Mouse (Mus musculus) large intestine, adult 2 months (tissue): ENCODE data around the gene Cyp2s1. TPM values are rescaled to one million over a fixed set of nuclear protein-coding genes. Genes with fewer than 3 reads are reported as not detected.
A peak's percentile ranks its signal among the peaks of the same experiment; 100 is the strongest.

Source experiments
- DNase-seq: peaks from one replicate; pipeline ENCODE4 v3.0.0-alpha.2; 2012; ENCODE audit warnings: low read depth, low spot score
- WGBS: fragments of 180-500 bp; shearing (Covaris S2); methylation state at CpG from one replicate; pipeline ENCODE4 v1.1.7; 2018; 5-methylcytosine and 5-hydroxymethylcytosine counted together
- polyA plus RNA-seq: library from polyadenylated mRNA; depleted of rRNA; stranded (reverse); fragments of >200 nt; gene quantifications from 2 replicates; pipeline ENCODE4 v1.2.3, GENCODE M21; 2012

Cyp2s1 gene
- polyA plus RNA-seq, 1 experiment = 49.2 TPM

DNA sequence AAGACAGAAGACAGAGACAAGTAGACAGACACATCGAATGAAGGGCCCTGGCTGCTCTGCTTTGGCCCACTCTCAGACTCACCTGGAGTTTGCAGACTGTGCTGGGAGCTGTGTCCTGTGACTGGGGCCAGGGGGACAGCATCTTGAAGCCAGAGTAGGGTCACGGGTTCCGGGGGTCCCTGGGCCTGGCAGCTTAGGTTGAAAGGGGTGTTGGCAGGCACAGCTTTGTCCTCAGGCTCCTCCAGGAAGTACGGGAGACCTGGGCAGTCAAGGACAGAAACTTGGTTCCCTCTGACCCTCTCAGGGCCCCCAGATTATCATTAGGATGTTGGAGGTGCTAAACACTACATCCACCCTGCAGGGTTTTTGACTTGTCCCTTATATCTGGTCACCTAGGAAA is 31.0 kb downstream of the Cyp2s1 start:
- DNase-seq = no peak
- 70% methylated on average over 4 of the region's 4 CpGs for WGBS

DNA sequence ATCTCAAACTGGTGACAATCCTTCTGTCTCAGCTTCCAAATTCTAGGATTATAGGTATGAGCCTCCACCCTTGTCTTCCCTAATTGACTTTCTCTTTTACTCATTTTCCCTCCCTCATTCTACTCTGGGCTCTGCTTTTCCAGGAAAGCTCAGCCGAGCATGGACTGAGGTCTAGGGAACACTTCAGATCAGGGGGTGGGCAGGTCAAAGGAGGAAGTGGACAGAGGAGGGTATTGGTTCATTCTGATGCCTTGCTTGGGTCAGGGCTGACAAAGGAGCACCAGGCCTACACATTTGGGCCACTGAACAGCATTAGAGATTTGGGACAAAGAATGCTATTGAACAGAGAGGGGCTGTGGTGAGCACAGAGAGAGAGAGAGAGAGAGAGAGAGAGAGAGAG is 31.9 kb downstream of the Cyp2s1 start:
- no peak for DNase-seq
- 49% methylated on average over 1 of the region's 1 CpGs for WGBS

DNA sequence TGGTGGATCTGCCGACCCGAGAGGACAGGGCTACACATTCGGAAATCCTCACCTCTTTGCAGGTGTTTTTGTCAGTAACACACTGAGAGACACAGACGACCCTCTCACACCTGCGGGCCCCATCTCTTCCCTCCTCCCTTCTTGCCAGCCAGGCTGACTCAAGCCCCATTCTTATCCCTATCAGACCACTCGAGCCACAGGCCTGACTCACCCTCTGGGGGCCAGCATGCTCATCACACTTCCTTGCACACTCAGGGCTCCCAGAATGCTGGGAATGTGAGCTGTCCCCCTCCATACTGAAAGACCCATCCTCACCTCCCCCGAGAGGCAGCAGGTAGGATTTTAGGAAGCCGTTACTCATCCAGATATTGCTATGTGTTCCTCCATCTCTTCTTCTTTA is 33.0 kb downstream of the Cyp2s1 start:
- DNase-seq = no peak
- whole genome bisulfite sequencing = 64% methylated on average over 8 of the region's 8 CpGs

DNA sequence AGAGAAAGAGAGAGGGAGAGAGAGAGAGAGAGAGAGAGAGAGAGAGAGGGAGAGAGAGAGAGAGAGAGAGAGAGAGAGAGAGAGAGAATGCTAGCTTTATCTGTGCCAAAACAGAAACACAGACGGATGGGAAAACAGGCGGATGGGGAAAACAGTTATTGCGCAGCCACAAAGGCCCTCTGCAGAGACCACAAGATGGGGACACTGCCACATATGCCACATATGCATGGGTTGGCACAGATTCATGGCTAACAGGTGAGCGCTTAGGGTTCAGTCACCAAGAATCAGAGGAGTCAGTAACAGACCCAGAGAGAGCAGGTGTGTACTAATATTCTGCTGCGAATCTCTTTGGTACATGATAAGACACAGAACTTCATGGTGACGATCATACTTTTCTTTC is 34.0 kb downstream of the Cyp2s1 start:
- DNase-seq = no peak
- WGBS = 62% methylated on average over 6 of the region's 6 CpGs

DNA sequence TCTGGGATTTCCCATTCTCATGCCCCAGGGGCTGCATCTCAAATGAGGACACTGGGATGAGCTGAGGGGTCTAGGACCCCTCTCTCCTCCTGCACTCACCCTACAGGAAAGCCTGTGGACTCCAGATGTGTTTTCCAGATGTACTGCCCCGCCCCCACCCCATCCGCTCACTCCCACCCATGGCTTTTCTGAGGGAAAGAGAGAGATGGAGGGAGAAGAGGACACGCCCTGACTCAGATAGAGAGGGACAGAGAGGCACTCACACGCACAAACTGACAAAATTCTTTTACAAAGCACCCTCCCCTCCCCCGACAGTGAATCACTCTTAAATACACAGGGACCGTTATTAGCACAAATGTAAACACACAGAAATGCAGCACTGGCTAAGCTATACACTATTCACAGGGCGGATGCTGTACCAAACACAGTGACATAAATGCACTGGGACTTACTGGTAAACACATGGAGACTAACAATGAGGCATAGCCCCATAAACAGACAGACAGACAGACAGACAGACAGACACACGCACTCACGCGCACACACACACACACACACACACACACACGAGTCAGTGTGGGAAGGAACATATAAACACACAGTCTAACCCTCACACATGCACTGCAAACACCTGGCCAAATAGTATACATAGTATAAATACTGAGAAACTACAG is 34.6 kb downstream of the Cyp2s1 start:
- DNase-seq = no peak
- WGBS = 23% methylated on average over 11 of the region's 11 CpGs

DNA sequence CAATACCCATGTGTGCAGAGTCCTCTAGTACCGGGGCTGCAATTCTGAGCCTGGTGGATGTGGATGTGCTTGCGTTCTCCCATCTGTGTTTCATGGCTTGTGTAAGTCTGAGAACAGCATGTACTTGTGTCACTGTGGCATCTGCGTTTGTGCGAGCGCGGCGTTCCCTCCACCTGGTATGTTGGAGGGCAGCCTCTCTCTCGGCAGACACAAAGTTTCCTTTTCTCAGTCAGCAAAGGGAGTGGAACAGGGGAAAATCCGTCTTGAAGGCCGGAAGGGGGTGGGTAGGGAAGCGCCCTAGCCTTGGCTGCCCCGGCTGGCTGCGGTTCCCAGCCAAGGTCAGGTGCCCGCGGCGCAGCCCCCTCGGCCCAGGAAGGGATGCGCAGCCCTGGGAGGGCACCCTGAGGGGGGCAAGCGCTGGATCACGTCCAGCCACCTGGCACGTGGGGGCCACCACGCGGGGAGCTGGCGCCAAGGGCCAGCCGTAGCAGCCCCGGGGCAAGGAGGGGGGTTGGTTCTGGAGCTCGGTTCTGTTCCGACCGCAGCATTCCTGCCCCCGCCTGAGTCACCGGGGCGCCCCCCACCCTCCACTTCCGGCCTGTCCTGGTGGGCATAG is 35.3 kb downstream of the Cyp2s1 start:
- DNase-seq = no peak
- WGBS = 9% methylated on average over 32 of the region's 33 CpGs

DNA sequence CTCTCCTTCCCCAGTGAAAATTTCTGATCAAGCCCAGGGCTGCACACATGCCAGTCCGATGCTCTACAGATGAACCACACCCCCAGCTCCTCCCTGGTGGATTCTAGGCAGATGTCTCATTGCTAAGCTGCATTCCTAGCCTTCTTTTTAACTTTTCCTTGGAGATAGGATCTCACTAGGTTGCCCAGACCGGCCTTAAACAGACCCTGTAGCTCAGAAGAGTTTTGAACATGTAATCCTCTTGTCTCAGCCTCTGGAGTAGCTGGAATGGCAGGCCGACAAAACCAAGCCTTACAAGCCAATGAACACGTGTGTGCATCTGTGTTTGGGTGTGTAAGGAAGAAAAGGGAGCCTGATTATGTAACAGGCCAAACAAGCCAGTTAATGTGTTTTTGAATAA is 36.0 kb downstream of the Cyp2s1 start:
- DNase-seq = no peak
- WGBS = 37% methylated on average over 4 of the region's 4 CpGs

DNA sequence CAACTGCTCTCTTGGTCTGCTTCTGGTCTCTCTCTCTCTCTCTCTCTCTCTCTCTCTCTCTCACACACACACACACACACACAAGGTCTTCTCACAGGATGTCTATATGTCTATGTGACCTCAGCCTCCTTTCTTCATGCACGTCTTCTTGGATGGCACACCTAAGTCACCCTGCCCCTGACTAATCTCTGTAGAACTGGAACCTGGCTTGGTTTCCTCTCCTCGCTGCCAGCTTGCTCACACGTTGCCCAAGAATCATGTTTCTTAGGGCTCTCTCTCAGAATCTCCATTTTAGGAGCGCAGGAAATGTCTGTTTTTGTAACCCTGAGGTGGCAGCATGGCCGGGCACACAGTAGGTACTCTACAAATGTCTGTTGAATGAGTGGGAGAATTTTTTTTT is 36.7 kb downstream of the Cyp2s1 start:
- DNase-seq = no peak
- 91% methylated on average over 5 of the region's 5 CpGs for WGBS

DNA sequence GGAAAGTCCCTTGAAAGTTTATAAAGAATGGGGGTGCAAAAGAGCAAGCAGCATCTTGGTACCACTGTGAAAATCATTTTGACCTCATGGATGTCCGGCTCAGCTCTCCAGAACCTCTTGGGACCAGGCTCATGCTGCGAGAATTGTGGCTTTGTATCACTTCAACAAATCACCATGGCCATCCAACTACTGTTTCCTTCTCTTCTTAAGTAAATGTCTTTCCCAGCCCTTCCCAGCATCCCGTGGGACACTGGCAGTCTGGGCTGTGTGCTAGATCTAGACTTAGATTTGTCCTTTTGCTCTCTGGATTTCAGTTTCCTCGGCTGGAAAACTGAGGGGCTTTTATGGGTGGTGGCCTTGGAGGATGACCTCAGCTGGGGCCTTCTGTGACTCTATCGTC is 48.5 kb downstream of the Cyp2s1 start:
- DNase-seq = no peak
- 84% methylated on average over 5 of the region's 5 CpGs for WGBS

DNA sequence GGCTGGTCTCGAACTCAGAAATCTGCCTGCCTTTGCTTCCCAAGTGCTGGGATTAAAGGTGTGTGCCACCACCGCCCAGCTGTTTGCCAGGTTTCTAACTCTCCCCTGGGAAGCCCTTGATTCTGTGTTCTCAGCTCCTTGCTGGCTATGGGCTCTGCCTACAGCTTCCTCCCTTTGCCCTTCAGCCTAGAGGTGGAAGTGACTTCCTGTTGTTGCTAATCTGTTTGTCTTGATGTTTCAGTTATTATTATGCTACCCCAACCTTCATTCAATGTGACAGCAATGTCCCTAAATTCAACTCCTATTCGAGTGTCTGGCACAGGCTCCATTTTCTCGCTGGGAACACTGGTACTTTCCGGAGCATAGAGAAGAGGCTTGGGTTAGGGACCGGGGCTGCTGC is 50.6 kb downstream of the Cyp2s1 start:
- WGBS = 81% methylated on average over 6 of the region's 6 CpGs
- DNase-seq = no peak

DNA sequence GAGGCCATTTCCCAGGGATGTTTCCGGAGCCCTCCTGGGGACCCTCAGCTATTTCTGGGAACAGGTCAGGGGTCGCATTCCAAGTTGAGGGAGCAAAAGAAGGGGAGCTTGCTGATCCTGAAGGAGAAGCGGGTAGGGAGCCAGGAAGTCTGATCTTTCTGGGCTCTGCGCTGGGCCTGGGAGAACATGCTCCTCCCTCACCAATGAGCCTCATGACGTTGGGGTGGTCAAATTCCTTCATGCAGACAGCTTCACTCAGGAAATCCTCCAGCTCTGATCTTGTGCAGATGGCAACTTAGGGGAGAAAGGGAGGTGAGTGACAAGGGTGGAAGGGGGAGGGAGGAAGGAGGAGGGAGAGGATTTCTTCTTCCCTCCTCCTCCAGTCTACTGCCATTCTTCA is 52.5 kb downstream of the Cyp2s1 start:
- DNase-seq = no peak

DNA sequence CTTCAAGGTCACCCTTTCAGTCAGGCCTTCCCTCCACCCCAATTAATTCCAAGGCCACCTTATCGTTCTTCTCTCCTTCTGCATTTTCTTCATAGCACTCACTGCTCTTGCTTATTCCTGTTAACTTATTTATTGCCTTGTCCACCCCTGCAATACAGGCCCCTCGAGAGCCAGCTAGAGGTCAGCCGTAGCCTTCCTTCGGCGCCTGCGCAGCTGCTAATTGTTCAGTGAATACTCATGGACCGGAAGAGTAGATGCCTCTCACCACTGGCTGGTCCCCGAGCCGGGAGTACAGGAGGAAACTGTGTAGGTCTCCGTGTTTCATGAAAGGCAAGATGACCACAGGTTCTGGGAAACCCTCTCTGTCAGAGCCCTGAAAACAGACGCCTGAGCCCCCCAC is 53.0 kb downstream of the Cyp2s1 start:
- 61% methylated on average over 11 of the region's 11 CpGs for WGBS
- no peak for DNase-seq

More for the DNA sequence above, 52.5 kb downstream of the Cyp2s1 start:
- WGBS = 77% methylated on average over 5 of the region's 5 CpGs

DNA sequence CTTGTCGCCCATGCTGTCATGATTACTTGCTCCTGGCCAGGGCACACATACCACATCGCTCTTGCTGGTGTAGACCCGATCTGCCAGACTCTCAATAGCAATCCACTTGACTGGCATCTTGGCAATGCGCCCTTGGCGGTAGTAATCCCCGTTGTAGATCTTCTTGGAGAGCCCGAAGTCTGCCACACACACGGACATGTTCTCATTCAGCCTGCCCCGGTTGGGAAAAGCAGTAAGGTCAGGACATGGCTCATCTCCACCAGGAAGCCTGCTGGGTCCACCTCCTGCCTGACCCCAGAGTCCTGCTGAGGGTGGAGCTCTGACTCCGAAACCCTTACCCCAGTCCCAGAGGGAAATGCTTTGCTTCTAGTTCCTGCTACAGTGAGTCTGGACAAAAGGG is 55.4 kb downstream of the Cyp2s1 start:
- no peak for DNase-seq
- 63% methylated on average over 10 of the region's 10 CpGs for WGBS

DNA sequence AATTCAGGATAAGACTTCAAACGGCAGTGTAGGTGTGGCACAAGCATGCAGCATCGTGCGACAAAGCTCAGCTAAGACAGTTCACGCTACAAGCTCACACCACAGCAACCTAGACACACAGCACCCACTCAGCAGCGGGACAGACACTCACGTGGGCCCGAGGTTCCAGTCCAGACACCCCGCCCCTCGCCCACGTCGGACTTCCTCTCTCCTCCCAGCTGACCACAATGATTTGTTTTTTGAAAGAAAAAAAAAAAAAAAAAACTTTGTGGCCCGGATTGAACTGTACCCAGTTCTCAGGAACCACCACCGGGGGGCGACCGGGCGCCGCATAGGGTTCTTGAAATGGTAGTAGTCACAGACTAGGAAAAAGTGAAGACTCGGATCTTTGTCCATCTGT is 60.7 kb downstream of the Cyp2s1 start:
- peak; percentile 62 for DNase-seq
- under 1% methylated on average over 18 of the region's 18 CpGs for WGBS

DNA sequence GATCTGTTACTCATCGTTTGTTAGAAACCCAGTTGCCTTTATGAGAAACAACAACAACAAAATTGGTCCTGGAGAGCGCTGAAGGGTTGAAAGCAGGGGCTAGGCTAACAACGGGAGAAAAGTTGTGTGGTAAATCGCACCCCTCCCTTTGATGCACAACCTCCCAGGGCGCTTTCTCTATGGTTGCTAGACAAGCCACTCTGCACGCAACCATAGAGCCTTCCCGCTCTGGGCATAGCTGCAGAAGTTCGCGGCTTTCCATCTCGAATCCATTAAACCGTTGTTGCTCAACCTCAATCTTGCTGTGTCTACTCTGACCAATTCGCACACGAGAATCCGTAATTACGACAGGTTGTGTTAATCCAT is 61.3 kb downstream of the Cyp2s1 start:
- DNase-seq = no peak

DNA sequence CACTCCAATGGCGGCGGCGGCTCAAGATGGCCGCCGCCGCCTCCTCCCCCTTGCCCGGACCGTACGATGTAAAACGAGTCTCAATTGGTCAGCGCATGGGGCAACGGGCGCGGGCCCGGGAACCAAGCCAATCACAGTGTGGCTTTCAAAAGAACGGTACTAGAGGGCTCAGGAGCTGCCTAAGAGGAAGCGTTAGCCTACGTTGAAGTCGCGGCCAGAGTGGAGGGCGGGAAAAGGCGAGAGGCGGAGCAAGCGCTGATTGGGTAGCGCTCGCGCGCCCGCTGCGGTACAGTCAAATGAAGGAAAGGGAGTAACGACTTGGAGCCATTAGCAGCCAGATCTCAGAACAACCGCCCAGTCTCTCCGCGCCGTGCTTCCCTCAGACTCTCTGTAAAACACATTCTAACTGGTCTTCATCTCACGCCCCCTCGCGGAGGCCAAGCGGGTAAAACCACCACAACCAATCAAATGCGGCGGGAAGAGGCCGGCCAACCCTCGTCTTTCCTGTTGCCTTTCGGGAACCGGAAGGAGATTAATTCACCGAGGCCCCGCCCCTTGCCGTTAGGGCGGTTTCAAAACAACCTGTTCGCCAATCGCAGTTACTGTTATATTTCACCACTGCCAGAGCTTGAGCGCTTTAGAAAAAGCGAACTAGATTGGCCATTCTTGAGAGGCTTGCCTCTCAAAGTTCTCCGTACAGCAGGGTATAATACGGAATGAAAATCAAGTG is 61.8 kb downstream of the Cyp2s1 start, which contains the start of gene Hnrnpul1:
TSS of gene Hnrnpul1 (minus strand) at position 20 of the 730 bp plus-strand sequence.
- DNase-seq = peak; percentile 97
- under 1% methylated on average over 55 of the region's 55 CpGs for WGBS

More for the DNA sequence above, 61.3 kb downstream of the Cyp2s1 start:
- under 1% methylated on average over 15 of the region's 15 CpGs for WGBS

DNA sequence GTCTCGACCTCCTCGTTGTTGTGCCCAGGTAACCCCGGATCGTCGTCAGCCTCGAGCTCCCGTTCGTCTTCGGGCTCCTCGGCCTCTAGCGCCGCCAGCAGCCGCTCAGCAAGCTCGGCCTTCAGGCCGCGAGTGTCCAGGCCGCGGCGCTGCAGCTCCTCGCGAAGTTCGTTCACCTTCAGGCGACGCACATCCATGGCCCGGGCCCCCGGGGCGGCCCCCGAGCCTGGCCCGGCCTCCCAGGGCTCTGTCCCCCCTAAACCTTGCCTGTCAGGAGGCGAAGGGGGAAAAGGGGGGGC is 62.3 kb downstream of the Cyp2s1 start:
- no peak for DNase-seq
- 1% methylated on average over 30 of the region's 30 CpGs for WGBS

DNA sequence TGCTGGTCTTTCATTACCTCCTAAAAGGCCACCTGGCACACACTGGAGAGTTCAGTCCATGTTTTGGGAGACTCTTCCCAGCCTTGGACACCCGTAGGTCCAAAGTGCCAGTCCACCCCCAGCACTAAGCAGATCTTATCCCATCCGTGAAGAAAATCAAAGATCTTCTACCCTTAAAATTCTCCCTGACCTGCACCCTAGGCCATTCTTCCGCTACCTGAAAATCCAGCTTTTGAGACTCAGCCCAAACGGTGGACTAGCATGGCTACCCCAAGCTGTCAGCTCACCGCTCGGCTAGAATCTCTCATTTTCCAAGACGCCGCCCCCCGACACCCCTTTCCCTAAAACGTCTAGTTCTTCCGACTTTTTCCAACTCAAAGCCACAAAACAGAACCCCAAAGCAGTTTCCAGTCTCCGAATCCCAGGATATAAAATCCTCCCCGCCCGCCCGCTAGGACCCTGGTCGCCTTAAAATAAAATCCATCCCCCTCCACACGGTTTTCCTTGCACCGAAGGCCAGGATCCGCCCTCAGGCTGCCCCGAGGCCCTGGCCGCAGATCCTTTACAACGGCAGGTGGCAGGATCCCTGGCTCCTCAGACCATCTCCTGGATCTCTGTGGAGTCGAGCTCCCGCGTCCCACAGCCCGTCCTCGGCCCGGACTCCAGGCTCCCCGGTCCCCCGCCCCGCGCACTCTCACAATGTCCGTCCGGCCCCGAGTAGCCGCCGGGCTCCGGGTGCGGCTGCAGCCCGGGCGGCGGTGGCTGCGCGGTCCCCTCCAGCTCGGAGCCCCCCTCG is 62.9 kb downstream of the Cyp2s1 start:
- no peak for DNase-seq

DNA sequence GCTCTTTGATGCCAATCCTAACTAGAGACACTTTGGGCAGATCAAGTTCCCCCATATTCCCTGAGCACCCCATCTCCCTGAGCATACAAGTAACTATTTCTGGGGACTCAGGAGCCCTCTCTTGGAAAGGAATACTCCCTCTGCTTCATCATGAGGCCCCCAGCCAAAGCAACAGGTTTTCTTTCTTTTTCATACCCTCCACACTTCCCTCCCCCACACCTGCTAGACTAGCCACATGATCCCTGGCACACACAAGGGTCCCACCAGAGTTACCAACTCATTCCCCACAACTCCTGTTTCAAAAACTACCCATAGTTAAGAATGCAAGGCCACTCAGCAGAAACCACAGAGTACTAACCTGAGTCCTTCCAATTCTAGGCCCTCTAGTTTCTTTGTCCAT is 63.6 kb downstream of the Cyp2s1 start:
- DNase-seq = no peak

More for the DNA sequence above, 62.9 kb downstream of the Cyp2s1 start:
- WGBS = under 1% methylated on average over 46 of the region's 46 CpGs
